Mouse (Mus musculus) lung, postnatal 10 days (tissue): ENCODE results near the gene Mapk3.

Source experiments
- DNase-seq: peaks from one replicate; pipeline ENCODE4 v3.0.0; 2021

The Mapk3 gene

GRCm38 (mm10) chr7:126786142-126786541, 26.7 kb downstream of the Mapk3 start:
- DNase-seq, result no peak

GRCm38 (mm10) chr7:126789141-126789540, 29.7 kb downstream of the Mapk3 start:
- no peak for DNase-seq

- DNase-seq, result peak; percentile 99
Observed at GRCm38 (mm10) chr7:126791851-126792720, 32.7 kb downstream of the Mapk3 start, which contains the start of gene Ppp4c. Gene Ppp4c (minus strand): TSS chr7:126792496.

GRCm38 (mm10) chr7:126792721-126793443, 33.5 kb downstream of the Mapk3 start:
- DNase-seq, result no peak

- no peak for DNase-seq
Observed at GRCm38 (mm10) chr7:126793456-126794270, 34.3 kb downstream of the Mapk3 start.

GRCm38 (mm10) chr7:126794271-126794605, 34.8 kb downstream of the Mapk3 start:
- no peak for DNase-seq

- no peak for DNase-seq
Observed at GRCm38 (mm10) chr7:126795387-126796317, 36.3 kb downstream of the Mapk3 start.

- peak; percentile 60 for DNase-seq
Observed at GRCm38 (mm10) chr7:126796350-126796932, 37.0 kb downstream of the Mapk3 start.

GRCm38 (mm10) chr7:126797411-126798126, 38.2 kb downstream of the Mapk3 start, which contains the start of gene Fam57b:
Gene Fam57b (plus strand): TSS chr7:126797668.
- DNase-seq, result no peak

- DNase-seq, result no peak
Observed at GRCm38 (mm10) chr7:126798127-126799049, 39.0 kb downstream of the Mapk3 start.

- peak; percentile 99 for DNase-seq
Observed at GRCm38 (mm10) chr7:126799050-126799467, 39.7 kb downstream of the Mapk3 start.

- no peak for DNase-seq
Observed at GRCm38 (mm10) chr7:126799468-126800268, 40.3 kb downstream of the Mapk3 start.

- DNase-seq, result no peak
Observed at GRCm38 (mm10) chr7:126800269-126801056, 41.1 kb downstream of the Mapk3 start.

GRCm38 (mm10) chr7:126801057-126801422, 41.6 kb downstream of the Mapk3 start:
- no peak for DNase-seq

GRCm38 (mm10) chr7:126802134-126802889, 42.9 kb downstream of the Mapk3 start:
- no peak for DNase-seq

GRCm38 (mm10) chr7:126803181-126803580, 43.8 kb downstream of the Mapk3 start:
- DNase-seq, result no peak

GRCm38 (mm10) chr7:126803751-126804150, 44.4 kb downstream of the Mapk3 start:
- DNase-seq, result no peak
